Mouse (Mus musculus) liver, embryonic 14.5 days (tissue): ENCODE data around the gene Iqcf5. TPM values are rescaled to one million over a fixed set of nuclear protein-coding genes. Genes with fewer than 3 reads are reported as not detected.
"Not testable (repeated sequence)": the region's sequence is repeated elsewhere in the genome, so short reads cannot be mapped to it uniquely, and the experiment has no call there.

Source experiments
- ATAC-seq: fragments of 200-750 bp; cut with Nextera tagmentation; 2 replicates; pipeline ENCODE4 v1.8.0; 2017; ENCODE audit warnings: moderate number of reproducible peaks, mild to moderate bottlenecking, moderate library complexity; ENCODE audit not compliant: insufficient read depth
- DNase-seq, 3 experiments: peaks; one replicate each; pipeline ENCODE4 v3.0.0-alpha.2; 2012 to 2013; ENCODE audit warnings: low read depth in 3 of 3, low spot score in 3 of 3
- H3K27ac ChIP-seq: fragments of 300-500 bp; sonication (generic); 2 replicates; pipeline ENCODE4 v1.5.1; 2014; ENCODE audit warnings: moderate library complexity, mild to moderate bottlenecking, control low read depth, inconsistent platforms
- H3K27me3 ChIP-seq: fragments of 300-500 bp; sonication (generic); 2 replicates; pipeline ENCODE4 v1.6.1; 2014; ENCODE audit warnings: mild to moderate bottlenecking, low read length, moderate library complexity; ENCODE audit not compliant: control insufficient read depth, insufficient read depth
- H3K36me3 ChIP-seq: fragments of 300-500 bp; sonication (generic); replicated peaks from 2 replicates; pipeline ENCODE4 v1.6.1; 2014; ENCODE audit warnings: low read depth; ENCODE audit not compliant: control insufficient read depth, insufficient read depth
- H3K4me1 ChIP-seq, 2 experiments: fragments of 200-500 bp in 1 of 2; fragments of 300-500 bp in 1 of 2; sonication (generic) in 1 of 2; replicated peaks; 2 replicates each; pipeline ENCODE4 v1.6.1; 2012 to 2014; ENCODE audit warnings: antibody characterized with exemption in 1 of 2, inconsistent platforms in 1 of 2, low read length in 1 of 2; ENCODE audit not compliant: control insufficient read depth in 2 of 2, insufficient read depth in 2 of 2
- H3K4me2 ChIP-seq: fragments of 300-500 bp; sonication (generic); 2 replicates; pipeline ENCODE4 v1.6.1; 2014; ENCODE audit warnings: low read depth, mild to moderate bottlenecking, control low read depth, moderate library complexity
- H3K4me3 ChIP-seq, 2 experiments: fragments of 200-500 bp in 1 of 2; fragments of 300-500 bp in 1 of 2; sonication (generic) in 1 of 2; 2 replicates each; pipeline ENCODE4 v1.5.1; 2012 to 2014; ENCODE audit warnings: low read depth in 2 of 2, low read length in 2 of 2, mild to moderate bottlenecking in 2 of 2, control low read depth in 1 of 2, inconsistent platforms in 1 of 2, moderate library complexity in 1 of 2; ENCODE audit not compliant: insufficient read depth in 1 of 2
- H3K9ac ChIP-seq: fragments of 300-500 bp; sonication (generic); replicated peaks from 2 replicates; pipeline ENCODE4 v1.6.1; 2014; ENCODE audit warnings: mild to moderate bottlenecking, control low read depth, moderate library complexity
- H3K9me3 ChIP-seq: fragments of 300-500 bp; sonication (generic); 2 replicates; pipeline ENCODE4 v1.6.1; 2016; ENCODE audit warnings: low read length, mixed read lengths; ENCODE audit not compliant: control insufficient read depth
- CTCF ChIP-seq: IDR thresholded peaks from 2 replicates; pipeline ENCODE4 v1.5.1; 2016; ENCODE audit warnings: antibody characterized with exemption, low read depth, control low read depth
- EP300 ChIP-seq: IDR thresholded peaks from 2 replicates; pipeline ENCODE4 v1.6.1; 2016; ENCODE audit warnings: antibody characterized with exemption, low read depth
- WGBS: fragments of 180-500 bp; shearing (Covaris S2); extraction: QIAGEN DNeasy Blood & Tissue Kit; methylation state at CpG from one replicate; pipeline ENCODE4 v1.1.7; 2014; ENCODE audit not compliant: insufficient replicate concordance; 5-methylcytosine and 5-hydroxymethylcytosine counted together
- polyA plus RNA-seq, 2 experiments: library from polyadenylated mRNA; depleted of rRNA in 1 of 2; stranded (reverse) in 1 of 2; unstranded in 1 of 2; fragments of >200 nt; fragmentation: Nextera tagmentation in 1 of 2; extraction: Ambion mirVana in 1 of 2; gene quantifications; 2 replicates each; pipeline versions ENCODE4 v1.2.1 to v1.2.3; 2012 to 2014

The Iqcf5 gene
- polyA plus RNA-seq, 2 experiments = not detected

GRCm38 (mm10) chr9:106485076-106485475, 29.3 kb upstream of the Iqcf5 start:
- TF ChIP-seq CTCF (no peak), EP300 (no peak)
- no peaks in the 10 kb centered on the region for H3K4me1 ChIP-seq
- no peak overlapping the region for H3K27ac ChIP-seq
- DNase-seq (no peak), ATAC-seq (no peak)
- no peaks in the 10 kb centered on the region for H3K9me3 ChIP-seq
- H3K36me3 ChIP-seq = no peaks in the 10 kb centered on the region; the same call in 1 of the 2 replicates
- WGBS = 83% methylated on average over 10 of the region's 10 CpGs
- no peak overlapping the region for H3K4me2 ChIP-seq
- H3K9ac ChIP-seq = no peak overlapping the region
- no peaks in the 10 kb centered on the region for H3K27me3 ChIP-seq
- H3K4me3 ChIP-seq = no peak overlapping the region

DNA sequence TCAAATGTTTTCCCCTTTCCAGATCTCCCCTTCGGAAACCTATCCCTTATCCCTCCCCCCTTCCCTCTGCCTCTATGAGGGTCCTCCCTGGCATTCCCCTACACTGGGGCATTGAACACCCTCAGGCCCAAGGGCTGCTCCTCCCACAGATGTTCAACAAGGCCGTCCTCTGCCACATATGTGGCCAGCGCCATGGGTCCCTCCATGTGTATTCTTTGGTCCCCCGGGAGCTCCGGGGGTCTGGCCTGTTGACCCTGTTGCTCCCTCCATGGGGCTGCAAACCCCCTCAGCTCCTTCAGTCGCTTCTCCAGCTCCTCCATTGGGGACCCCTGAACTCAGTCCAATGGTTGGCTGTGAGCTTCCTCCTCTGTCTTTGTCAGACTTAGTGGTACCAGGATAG, 26.8 kb upstream of the Iqcf5 start:
- not testable (repeated sequence) for DNase-seq, H3K4me1 ChIP-seq, H3K27me3 ChIP-seq, H3K9ac ChIP-seq, H3K4me3 ChIP-seq, H3K4me2 ChIP-seq, ATAC-seq, H3K9me3 ChIP-seq, H3K36me3 ChIP-seq, H3K27ac ChIP-seq
- 63% methylated on average over 6 of the region's 6 CpGs for WGBS

GRCm38 (mm10) chr9:106499667-106500066, 14.7 kb upstream of the Iqcf5 start, which contains the start of gene Iqcf1:
Gene Iqcf1, plus strand, starts transcription at chr9:106499967.
- TF ChIP-seq EP300 = no peak
- no peak for TF ChIP-seq CTCF
- Histone ChIP-seq H3K27ac (no peak within 1 kb of the TSS), H3K27me3 (no peaks in the 10 kb centered on the region), H3K4me3 (no peak within 1 kb of the TSS), H3K9me3 (no peaks in the 10 kb centered on the region), H3K9ac (no peak within 1 kb of the TSS), H3K4me1 (no peaks in the 10 kb centered on the region), H3K4me2 (no peak within 1 kb of the TSS), H3K36me3 (no peaks in the 10 kb centered on the region)
- WGBS = 79% methylated on average over 6 of the region's 6 CpGs
- DNase-seq (no peak), ATAC-seq (no peak)

DNA sequence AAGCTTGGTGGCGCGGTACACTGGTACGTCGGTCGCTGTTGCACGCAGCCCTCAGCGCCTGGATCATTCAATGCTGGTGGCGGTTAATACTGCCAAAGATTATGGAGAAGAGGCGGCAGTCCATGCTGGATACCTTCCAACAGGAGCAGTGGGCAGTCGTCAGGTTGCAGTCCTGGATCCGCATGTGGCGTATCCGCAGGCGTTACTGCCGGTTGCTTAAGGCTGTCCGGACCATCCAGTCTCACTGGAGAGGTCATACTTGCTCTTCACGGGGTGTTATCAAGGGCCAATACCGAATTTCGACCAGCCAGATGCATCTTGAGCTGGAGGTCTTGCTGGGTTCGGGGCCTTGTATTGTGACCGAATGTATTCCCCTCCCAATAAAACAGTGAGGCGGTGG, 12.5 kb upstream of the Iqcf5 start:
- H3K27ac ChIP-seq = no peak overlapping the region
- no peaks in the 10 kb centered on the region for H3K36me3 ChIP-seq
- no peaks in the 10 kb centered on the region for H3K4me1 ChIP-seq
- H3K4me3 ChIP-seq = no peak overlapping the region
- no peak for ATAC-seq
- H3K9me3 ChIP-seq = no peaks in the 10 kb centered on the region
- DNase-seq = no peak
- 73% methylated on average over 22 of the region's 22 CpGs for WGBS
- TF ChIP-seq EP300 (no peak), CTCF (no peak)
- H3K4me2 ChIP-seq = no peak overlapping the region
- H3K9ac ChIP-seq = no peak overlapping the region
- H3K27me3 ChIP-seq = no peaks in the 10 kb centered on the region

DNA sequence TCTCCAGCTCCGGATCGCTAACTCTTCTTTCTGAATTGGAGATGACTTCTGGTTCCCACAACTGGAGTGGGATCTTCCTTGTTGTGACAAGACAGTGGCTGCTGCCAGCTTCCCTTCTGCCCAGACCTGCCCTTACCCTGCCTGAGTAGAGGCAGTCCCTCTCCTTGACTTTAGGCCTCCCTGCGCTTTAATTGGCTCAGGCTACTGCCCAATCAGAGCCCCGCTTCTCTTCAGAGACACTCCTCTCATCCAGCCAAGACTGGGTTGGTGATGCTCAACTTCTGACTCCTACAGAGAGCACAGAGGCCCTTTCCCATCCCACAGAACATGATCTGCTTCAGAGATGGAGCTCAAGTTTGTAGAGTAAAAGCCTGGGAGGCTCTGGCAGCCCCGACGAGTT, 10.1 kb upstream of the Iqcf5 start:
- ATAC-seq (no peak), DNase-seq (no peak)
- Histone ChIP-seq H3K27me3 (no peaks in the 10 kb centered on the region), H3K9me3 (no peaks in the 10 kb centered on the region), H3K27ac (no peak overlapping the region), H3K4me1 (no peaks in the 10 kb centered on the region), H3K4me2 (no peak overlapping the region), H3K4me3 (no peak overlapping the region), H3K9ac (no peak overlapping the region), H3K36me3 (no peaks in the 10 kb centered on the region)
- 63% methylated on average over 6 of the region's 6 CpGs for WGBS
- no peak for TF ChIP-seq CTCF
- TF ChIP-seq EP300 = no peak

GRCm38 (mm10) chr9:106509356-106509755, 5.0 kb upstream of the Iqcf5 start:
- H3K27me3 ChIP-seq = no peaks in the 10 kb centered on the region
- no peaks in the 10 kb centered on the region for H3K36me3 ChIP-seq
- ATAC-seq = no peak
- H3K4me1 ChIP-seq = peaks cover 0 to 5% of the 10 kb centered on the region in 2 experiments; a peak in 1 of 4 replicates
- H3K27ac ChIP-seq = no peak overlapping the region
- TF ChIP-seq CTCF (no peak), EP300 (no peak)
- no peak for DNase-seq
- no peak overlapping the region for H3K9ac ChIP-seq
- no peaks in the 10 kb centered on the region for H3K9me3 ChIP-seq
- WGBS = 76% methylated on average over 10 of the region's 10 CpGs
- H3K4me2 ChIP-seq = no peak overlapping the region
- H3K4me3 ChIP-seq = no peak overlapping the region
